ENCODE assay signal across 11 mouse cellular contexts in the genomic region with DNA sequence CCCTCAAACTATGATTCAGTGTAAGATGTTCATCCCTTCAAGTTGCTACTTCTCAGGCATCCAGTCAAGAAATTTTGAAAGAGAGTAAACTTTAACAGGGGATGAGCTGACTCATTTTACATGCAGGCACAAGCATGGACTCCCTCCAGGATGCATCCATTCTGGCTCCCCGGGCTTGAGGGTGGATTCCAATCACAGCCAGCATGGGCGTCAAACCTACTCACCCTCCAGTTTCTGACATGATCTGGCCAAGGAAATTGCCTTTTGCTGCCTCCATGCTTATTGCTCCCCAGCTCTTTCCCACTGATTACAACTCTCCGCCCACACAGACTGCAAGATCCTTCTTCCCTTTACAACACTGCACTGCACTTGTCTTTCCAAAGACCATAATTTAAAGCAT.
"Had no signal": no experiment of that assay in that cellular context is flagged by ENCODE, and none has a peak within 500 bp of the region (broad histone marks: within the 10 kb centered on the region; RNA-seq: fewer than 3 reads in every experiment).

No protein-coding gene starts in this region.

- DNase-seq: kidney, adult 2 months; kidney, postnatal 25 days; layer of hippocampus, postnatal 36 days; liver; lung, adult 18-20 months; lung, postnatal 10 days; lung, postnatal 36 days; right cerebral cortex, postnatal 14 days; spleen, adult 18-20 months; thymus, adult 18-20 months; thymus, postnatal 36 days had no signal
